Mouse (Mus musculus) neural tube, embryonic 15.5 days (tissue): ENCODE data around the gene Cyp2f2. TPM values are rescaled to one million over a fixed set of nuclear protein-coding genes. Genes with fewer than 3 reads are reported as not detected.

Source experiments
- ATAC-seq: fragments of 200-750 bp; cut with Nextera tagmentation; 2 replicates; pipeline ENCODE4 v1.8.0; 2017; ENCODE audit warnings: mild to moderate bottlenecking, moderate TSS enrichment, moderate library complexity; ENCODE audit not compliant: low FRiP score
- H3K27ac ChIP-seq: fragments of 300-500 bp; sonication (generic); replicated peaks from 2 replicates; pipeline ENCODE4 v1.5.1; 2015; ENCODE audit warnings: mild to moderate bottlenecking, inconsistent platforms
- H3K27me3 ChIP-seq: fragments of 300-500 bp; sonication (generic); replicated peaks from 2 replicates; pipeline ENCODE4 v1.6.1; 2015; ENCODE audit warnings: inconsistent platforms
- H3K36me3 ChIP-seq: fragments of 300-500 bp; sonication (generic); 2 replicates; pipeline ENCODE4 v1.6.1; 2015; ENCODE audit warnings: inconsistent platforms
- H3K4me1 ChIP-seq: fragments of 300-500 bp; sonication (generic); 2 replicates; pipeline ENCODE4 v1.6.1; 2015; ENCODE audit warnings: inconsistent platforms
- H3K4me2 ChIP-seq: fragments of 300-500 bp; sonication (generic); 2 replicates; pipeline ENCODE4 v1.6.1; 2015; ENCODE audit warnings: inconsistent platforms, mild to moderate bottlenecking, moderate library complexity
- H3K4me3 ChIP-seq: fragments of 300-500 bp; sonication (generic); replicated peaks from 2 replicates; pipeline ENCODE4 v1.5.1; 2015; ENCODE audit warnings: mild to moderate bottlenecking, inconsistent platforms
- H3K9ac ChIP-seq: fragments of 300-500 bp; sonication (generic); replicated peaks from 2 replicates; pipeline ENCODE4 v1.6.1; 2015; ENCODE audit warnings: mild to moderate bottlenecking, inconsistent platforms
- H3K9me3 ChIP-seq: fragments of 300-500 bp; sonication (generic); replicated peaks from 2 replicates; pipeline ENCODE4 v1.6.1; 2016; ENCODE audit warnings: inconsistent platforms
- WGBS: fragments of 180-500 bp; shearing (Covaris S2); methylation state at CpG from one replicate; pipeline ENCODE4 v1.1.7; 2015; ENCODE audit warnings: mixed read lengths; 5-methylcytosine and 5-hydroxymethylcytosine counted together
- polyA plus RNA-seq: library from polyadenylated mRNA; unstranded; fragments of >200 nt; fragmentation: Nextera tagmentation; extraction: Ambion mirVana; gene quantifications from 2 replicates; pipeline ENCODE4 v1.2.1, GENCODE M21; 2015

Cyp2f2 gene
- polyA plus RNA-seq, 1 experiment from 2014 or later: not detected

- H3K4me1 ChIP-seq: no peaks in the 10 kb centered on the region
- no peak overlapping the region for H3K27ac ChIP-seq
- 87% methylated on average over 4 of the region's 4 CpGs for WGBS
- no peak overlapping the region for H3K4me3 ChIP-seq
- no peaks in the 10 kb centered on the region for H3K9me3 ChIP-seq
- ATAC-seq: no peak
- H3K4me2 ChIP-seq: no peak overlapping the region
- no peaks in the 10 kb centered on the region for H3K36me3 ChIP-seq
- no peak overlapping the region for H3K9ac ChIP-seq
- no peaks in the 10 kb centered on the region for H3K27me3 ChIP-seq
Observed at GRCm38 (mm10) chr7:27124969-27125368, 5.3 kb downstream of the Cyp2f2 start.

GRCm38 (mm10) chr7:27128162-27128561 is 8.5 kb downstream of the Cyp2f2 start:
- H3K36me3 ChIP-seq: no peaks in the 10 kb centered on the region
- no peaks in the 10 kb centered on the region for H3K27me3 ChIP-seq
- no peak overlapping the region for H3K27ac ChIP-seq
- H3K4me1 ChIP-seq: no peaks in the 10 kb centered on the region
- H3K9me3 ChIP-seq: no peaks in the 10 kb centered on the region
- H3K4me2 ChIP-seq: no peak overlapping the region
- no peak overlapping the region for H3K9ac ChIP-seq
- no peak overlapping the region for H3K4me3 ChIP-seq
- 62% methylated on average over 3 of the region's 3 CpGs for WGBS
- no peak for ATAC-seq

- no peaks in the 10 kb centered on the region for H3K27me3 ChIP-seq
- no peak for ATAC-seq
- H3K4me2 ChIP-seq: no peak overlapping the region
- 92% methylated on average over 13 of the region's 13 CpGs for WGBS
- no peaks in the 10 kb centered on the region for H3K4me1 ChIP-seq
- no peaks in the 10 kb centered on the region for H3K9me3 ChIP-seq
- no peak overlapping the region for H3K27ac ChIP-seq
- no peak overlapping the region for H3K4me3 ChIP-seq
- no peaks in the 10 kb centered on the region for H3K36me3 ChIP-seq
- H3K9ac ChIP-seq: no peak overlapping the region
Observed at GRCm38 (mm10) chr7:27128946-27129345, 9.2 kb downstream of the Cyp2f2 start.

- no peak for ATAC-seq
- no peaks in the 10 kb centered on the region for H3K4me1 ChIP-seq
- H3K9ac ChIP-seq: no peak overlapping the region
- WGBS: 91% methylated on average over 12 of the region's 12 CpGs
- H3K36me3 ChIP-seq: no peaks in the 10 kb centered on the region
- no peak overlapping the region for H3K4me2 ChIP-seq
- no peaks in the 10 kb centered on the region for H3K9me3 ChIP-seq
- no peaks in the 10 kb centered on the region for H3K27me3 ChIP-seq
- H3K4me3 ChIP-seq: no peak overlapping the region
- no peak overlapping the region for H3K27ac ChIP-seq
Observed at GRCm38 (mm10) chr7:27129811-27130210, 10.1 kb downstream of the Cyp2f2 start.

- Histone ChIP-seq H3K27ac (no peak overlapping the region), H3K4me2 (no peak overlapping the region), H3K4me1 (no peaks in the 10 kb centered on the region), H3K36me3 (no peaks in the 10 kb centered on the region), H3K9ac (no peak overlapping the region), H3K27me3 (no peaks in the 10 kb centered on the region), H3K9me3 (no peaks in the 10 kb centered on the region), H3K4me3 (no peak overlapping the region)
- ATAC-seq: no peak
- WGBS: 91% methylated on average over 22 of the region's 22 CpGs
Observed at GRCm38 (mm10) chr7:27130521-27131370, 11.0 kb downstream of the Cyp2f2 start.

GRCm38 (mm10) chr7:27131387-27131786 is 11.7 kb downstream of the Cyp2f2 start:
- H3K4me2 ChIP-seq: no peak overlapping the region
- H3K36me3 ChIP-seq: no peaks in the 10 kb centered on the region
- H3K9me3 ChIP-seq: no peaks in the 10 kb centered on the region
- no peaks in the 10 kb centered on the region for H3K27me3 ChIP-seq
- no peak overlapping the region for H3K9ac ChIP-seq
- no peak overlapping the region for H3K4me3 ChIP-seq
- WGBS: 69% methylated on average over 2 of the region's 2 CpGs
- H3K4me1 ChIP-seq: no peaks in the 10 kb centered on the region
- ATAC-seq: no peak
- H3K27ac ChIP-seq: no peak overlapping the region

GRCm38 (mm10) chr7:27132588-27132987 is 12.9 kb downstream of the Cyp2f2 start:
- no peak overlapping the region for H3K9ac ChIP-seq
- no peaks in the 10 kb centered on the region for H3K36me3 ChIP-seq
- no peak; the same call in 1 of the 2 replicates for ATAC-seq
- no peaks in the 10 kb centered on the region for H3K4me1 ChIP-seq
- H3K4me2 ChIP-seq: no peak overlapping the region
- H3K27me3 ChIP-seq: no peaks in the 10 kb centered on the region
- no peak overlapping the region for H3K27ac ChIP-seq
- no peaks in the 10 kb centered on the region for H3K9me3 ChIP-seq
- H3K4me3 ChIP-seq: no peak overlapping the region
- 14% methylated on average over 10 of the region's 10 CpGs for WGBS

GRCm38 (mm10) chr7:27133156-27133555 is 13.4 kb downstream of the Cyp2f2 start:
- 70% methylated on average over 12 of the region's 12 CpGs for WGBS
- Histone ChIP-seq H3K27ac (no peak overlapping the region), H3K4me2 (no peak overlapping the region), H3K4me1 (no peaks in the 10 kb centered on the region), H3K9me3 (no peaks in the 10 kb centered on the region), H3K9ac (no peak overlapping the region), H3K27me3 (no peaks in the 10 kb centered on the region), H3K4me3 (no peak overlapping the region), H3K36me3 (no peaks in the 10 kb centered on the region)
- no peak for ATAC-seq

- no peak overlapping the region for H3K4me3 ChIP-seq
- H3K9ac ChIP-seq: no peak overlapping the region
- no peaks in the 10 kb centered on the region for H3K9me3 ChIP-seq
- WGBS: 83% methylated on average over 4 of the region's 4 CpGs
- no peak for ATAC-seq
- H3K36me3 ChIP-seq: no peaks in the 10 kb centered on the region
- no peak overlapping the region for H3K27ac ChIP-seq
- H3K4me2 ChIP-seq: no peak overlapping the region
- no peaks in the 10 kb centered on the region for H3K4me1 ChIP-seq
- no peaks in the 10 kb centered on the region for H3K27me3 ChIP-seq
Observed at GRCm38 (mm10) chr7:27133757-27134156, 14.0 kb downstream of the Cyp2f2 start.

- Histone ChIP-seq H3K4me3 (no peak overlapping the region), H3K9ac (no peak overlapping the region), H3K9me3 (no peaks in the 10 kb centered on the region), H3K36me3 (no peaks in the 10 kb centered on the region), H3K27ac (no peak overlapping the region), H3K4me1 (no peaks in the 10 kb centered on the region), H3K4me2 (no peak overlapping the region), H3K27me3 (no peaks in the 10 kb centered on the region)
- ATAC-seq: no peak
- WGBS: 68% methylated on average over 8 of the region's 8 CpGs
Observed at GRCm38 (mm10) chr7:27136410-27136996, 16.8 kb downstream of the Cyp2f2 start.

GRCm38 (mm10) chr7:27153205-27153764 is 33.6 kb downstream of the Cyp2f2 start, which contains the start of gene Cyp2t4:
Gene Cyp2t4, plus strand, starts transcription at chr7:27153714.
- 83% methylated on average over 10 of the region's 10 CpGs for WGBS
- Histone ChIP-seq H3K9ac (no peak within 1 kb of the TSS), H3K4me3 (no peak within 1 kb of the TSS), H3K9me3 (no peaks in the 10 kb centered on the region), H3K4me1 (no peaks in the 10 kb centered on the region), H3K27me3 (no peaks in the 10 kb centered on the region), H3K27ac (no peak within 1 kb of the TSS), H3K36me3 (peaks cover 11% of the 10 kb centered on the region), H3K4me2 (no peak within 1 kb of the TSS)
- ATAC-seq: no peak

- peaks cover 26% of the 10 kb centered on the region for H3K36me3 ChIP-seq
- H3K27me3 ChIP-seq: no peaks in the 10 kb centered on the region
- H3K9ac ChIP-seq: no peak overlapping the region
- H3K4me1 ChIP-seq: peaks cover 15% of the 10 kb centered on the region
- 85% methylated on average over 13 of the region's 13 CpGs for WGBS
- ATAC-seq: no peak
- no peak overlapping the region for H3K4me2 ChIP-seq
- no peak overlapping the region for H3K4me3 ChIP-seq
- no peaks in the 10 kb centered on the region for H3K9me3 ChIP-seq
- H3K27ac ChIP-seq: no peak overlapping the region
Observed at GRCm38 (mm10) chr7:27156005-27156404, 36.3 kb downstream of the Cyp2f2 start.
